Mouse (Mus musculus): ENCODE results near the gene Gpr162.

GRCm38 (mm10) chr6:124814448-124814847 lies 49.3 kb downstream of the Gpr162 start:
- TF ChIP-seq CTCF (IDR thresholded peaks at IDR 0.05; ENCODE audit: control insufficient read depth, insufficient read depth, insufficient replicate concordance, low read depth, low read length): no peak
- no peak for TF ChIP-seq POLR2A (IDR thresholded peaks at IDR 0.05; ENCODE audit: control insufficient read depth, low read depth, low read length)

Data from testis, adult 2 months (tissue).